Mouse (Mus musculus): ENCODE measurements around the gene Capn15.

Gene Capn15

DNA sequence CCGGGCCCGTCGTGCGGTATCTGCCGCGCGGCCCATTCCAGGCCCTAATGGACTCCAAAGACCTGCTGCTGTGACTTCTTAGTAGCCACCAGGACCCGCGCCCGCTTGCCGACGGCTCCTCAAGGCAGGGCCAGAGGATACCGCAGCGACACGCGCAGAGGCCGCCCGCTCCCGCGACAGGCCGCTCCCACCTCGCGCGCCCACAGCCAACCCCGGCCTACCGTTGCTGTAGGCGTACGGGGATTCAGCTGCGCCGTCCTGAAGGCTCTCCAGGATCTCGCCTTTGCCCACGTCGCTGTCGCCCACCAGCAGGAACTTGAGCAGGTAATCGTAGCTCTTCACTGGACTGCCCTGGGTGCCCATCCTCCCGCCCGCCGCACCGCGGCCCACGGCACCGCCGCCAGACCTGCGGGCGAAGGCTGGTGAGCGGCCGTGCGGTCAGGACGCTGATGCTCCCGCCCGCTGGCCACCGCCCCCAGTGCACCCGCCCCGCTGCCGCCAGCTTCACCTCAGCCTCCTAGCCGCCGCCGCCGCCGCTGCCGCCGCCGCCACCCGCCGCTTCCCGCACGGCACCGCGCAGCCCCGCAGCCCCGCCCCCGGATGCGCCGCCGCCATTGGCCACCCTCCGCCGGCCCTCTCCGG is 66.3 kb downstream of the Capn15 start, which contains the start of gene Rab40c:
Gene Rab40c, minus strand, starts transcription at position 584 of the 642 bp plus-strand sequence.
- peak in 1 of 2 experiments; percentile 28 for DNase-seq

- DNase-seq: no peak
These were observed 67.4 kb downstream of the Capn15 start for GRCm38 (mm10) chr17:25918037-25918750.

GRCm38 (mm10) chr17:25916931-25917647 is 68.5 kb downstream of the Capn15 start:
- DNase-seq: no peak

GRCm38 (mm10) chr17:25914295-25914694 is 71.3 kb downstream of the Capn15 start:
- no peak for DNase-seq

DNA sequence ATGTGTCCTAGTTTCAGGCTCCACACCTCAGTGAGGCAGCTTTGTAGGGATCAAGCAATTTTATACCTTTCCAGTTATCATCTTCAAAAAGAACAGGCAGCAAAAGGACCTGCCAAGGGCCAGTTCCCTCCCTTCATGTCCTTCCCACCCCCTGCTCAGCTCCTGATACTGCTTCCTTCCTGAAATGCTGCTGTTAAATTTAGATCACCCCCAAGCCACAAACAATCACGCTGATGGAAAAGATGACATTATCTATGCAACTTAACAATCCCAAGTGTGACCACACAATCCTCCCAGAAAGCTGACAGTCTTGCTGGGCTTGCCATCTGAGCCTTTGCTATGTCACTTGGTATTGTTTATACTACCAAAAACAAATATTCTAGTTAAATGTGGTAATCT is 71.7 kb downstream of the Capn15 start:
- no peak for DNase-seq

- DNase-seq: peak; percentile 52 to 71
These were observed 72.3 kb downstream of the Capn15 start for GRCm38 (mm10) chr17:25913186-25913876.

GRCm38 (mm10) chr17:25911816-25912215 is 73.8 kb downstream of the Capn15 start:
- DNase-seq: peak; percentile 49 to 71

Measured in kidney, postnatal 25 days (tissue).